Mouse (Mus musculus) lung, postnatal 25 days (tissue): Measurements from ENCODE around the gene Olfr435.
"Not testable (repeated sequence)": the region's sequence is repeated elsewhere in the genome, so short reads cannot be mapped to it uniquely, and the experiment has no call there.

Experiments
- DNase-seq: peaks from one replicate; pipeline ENCODE4 v3.0.0; 2022; ENCODE audit warnings: low spot score

Olfr435 gene

GRCm38 (mm10) chr6:43196781-43197180 lies at the start of gene Olfr435:
Gene Olfr435, plus strand, starts transcription at chr6:43197146.
- no peak for DNase-seq

GRCm38 (mm10) chr6:43159502-43159901 lies 37.4 kb upstream of the Olfr435 start:
- DNase-seq = no peak

- DNase-seq = no peak
Observed at GRCm38 (mm10) chr6:43162982-43163381, 34.0 kb upstream of the Olfr435 start, which contains the start of gene Olfr437. Gene Olfr437, plus strand, starts transcription at chr6:43163282.

- DNase-seq = no peak
Observed at GRCm38 (mm10) chr6:43167246-43167645, 29.7 kb upstream of the Olfr435 start.

- DNase-seq = no peak
Observed at GRCm38 (mm10) chr6:43171840-43172239, 25.1 kb upstream of the Olfr435 start, which contains the start of gene Olfr13. Gene Olfr13, plus strand, starts transcription at chr6:43172140.

- DNase-seq = no peak
Observed at GRCm38 (mm10) chr6:43178129-43178528, 18.8 kb upstream of the Olfr435 start.

- DNase-seq = no peak
Observed at GRCm38 (mm10) chr6:43178584-43179501, 18.1 kb upstream of the Olfr435 start.

DNA sequence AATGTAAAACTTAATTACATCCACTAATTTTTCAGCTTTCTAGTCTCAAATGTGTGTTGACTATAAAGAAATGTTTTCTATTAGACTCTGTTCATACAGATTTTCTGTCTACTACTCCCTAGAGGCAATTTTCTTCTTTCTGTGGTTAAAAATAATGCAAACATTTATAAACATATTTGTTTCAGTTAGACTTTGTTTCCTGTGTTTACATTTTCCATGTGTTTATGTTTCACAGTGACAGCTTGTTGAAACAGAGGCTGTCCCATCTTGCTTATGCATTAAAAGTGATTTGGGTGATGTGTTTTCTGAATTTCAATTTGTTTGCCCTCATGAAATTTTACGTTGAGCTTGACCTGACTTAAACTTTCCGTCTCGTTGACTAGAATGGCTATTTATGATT lies 6.0 kb upstream of the Olfr435 start:
- no peak for DNase-seq

- no peak for DNase-seq
Observed at GRCm38 (mm10) chr6:43198094-43198493, 1.1 kb downstream of the Olfr435 start.

- DNase-seq = no peak
Observed at GRCm38 (mm10) chr6:43202786-43203185, 5.8 kb downstream of the Olfr435 start.

DNA sequence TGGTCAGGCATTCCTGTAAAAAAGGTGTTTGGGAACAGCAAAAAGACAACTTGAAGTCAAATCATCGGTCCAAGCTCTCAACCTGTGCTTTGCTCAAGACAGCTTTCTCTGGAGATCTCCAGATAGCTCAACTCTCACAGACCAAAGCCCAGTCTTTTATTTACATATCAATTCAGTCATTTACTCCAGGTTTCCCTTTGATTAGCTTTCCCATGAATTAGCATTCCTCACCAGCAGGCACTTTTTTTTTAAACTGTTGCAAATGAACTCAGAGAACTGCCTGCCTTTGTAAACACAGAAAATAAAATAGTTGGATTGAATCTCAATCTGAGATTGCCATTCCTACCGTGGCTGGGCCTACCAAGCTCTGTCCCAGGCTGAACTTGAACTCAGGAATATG lies 8.4 kb downstream of the Olfr435 start:
- no peak for DNase-seq

DNA sequence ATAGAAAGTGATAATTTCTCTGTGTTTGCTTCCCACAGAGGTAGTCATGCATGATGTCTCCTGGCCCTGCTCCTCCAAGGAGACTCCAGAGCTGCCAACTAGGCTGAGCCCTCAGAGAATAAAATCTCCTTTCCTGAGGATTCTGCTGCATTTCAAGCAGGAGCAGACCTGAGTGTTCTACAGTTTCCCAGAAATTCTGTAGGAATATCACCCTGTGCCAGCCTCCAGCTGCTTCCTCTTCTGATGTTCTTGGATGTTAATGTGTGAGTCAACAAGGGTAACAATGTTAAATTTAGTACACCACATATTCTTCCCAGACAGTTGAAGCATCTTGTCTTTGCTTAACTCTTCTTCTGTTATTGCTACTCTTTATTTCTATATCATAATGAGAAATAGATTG lies 15.9 kb downstream of the Olfr435 start, which contains the start of gene Olfr434:
Gene Olfr434 (plus strand): TSS at position 149 of the 400 bp plus-strand sequence.
- not testable (repeated sequence) for DNase-seq

DNA sequence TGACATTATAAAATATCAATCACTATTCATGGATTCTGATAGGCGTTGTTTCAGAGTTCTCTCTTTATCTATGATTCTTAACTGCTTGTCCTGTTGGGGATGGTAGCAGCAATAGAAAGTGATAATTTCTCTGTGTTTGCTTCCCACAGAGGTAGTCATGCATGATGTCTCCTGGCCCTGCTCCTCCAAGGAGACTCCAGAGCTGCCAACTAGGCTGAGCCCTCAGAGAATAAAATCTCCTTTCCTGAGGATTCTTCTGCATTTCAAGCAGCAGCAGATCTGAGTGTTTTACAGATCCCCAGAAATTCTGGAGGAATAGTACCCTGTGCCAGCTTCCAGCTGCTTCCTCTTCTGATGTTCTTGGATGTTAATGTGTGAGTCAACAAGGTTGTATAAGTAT lies 34.3 kb downstream of the Olfr435 start, which contains the start of gene Olfr47:
Gene Olfr47 (plus strand): TSS at position 275 of the 400 bp plus-strand sequence.
- not testable (repeated sequence) for DNase-seq

- DNase-seq = no peak
Observed at GRCm38 (mm10) chr6:43242061-43242460, 45.1 kb downstream of the Olfr435 start.

DNA sequence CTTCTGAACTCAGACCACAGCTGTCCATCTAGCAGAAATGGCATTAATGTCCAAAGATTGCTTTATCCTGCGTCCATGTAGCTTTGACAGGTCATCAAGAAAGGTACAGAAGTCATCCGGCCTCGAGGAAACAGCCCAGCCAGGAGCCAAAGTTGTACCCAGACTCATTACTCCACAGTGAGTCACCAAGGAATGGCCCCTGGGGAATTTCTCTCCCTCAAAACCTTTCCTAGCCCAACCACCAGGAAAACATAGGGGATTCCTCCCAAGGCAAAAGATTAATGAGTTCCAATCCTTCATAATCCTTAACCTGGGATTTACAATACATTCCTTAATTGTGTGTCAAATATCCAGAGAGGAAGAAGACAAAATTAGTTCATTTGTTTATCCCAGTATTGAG lies 50.5 kb downstream of the Olfr435 start:
- DNase-seq = no peak

GRCm38 (mm10) chr6:43252994-43253393 lies 56.0 kb downstream of the Olfr435 start:
- DNase-seq = no peak
